Mouse (Mus musculus) left cerebral cortex, postnatal 4 days (tissue): ENCODE data around the gene F930015N05Rik. TPM values are rescaled to one million over a fixed set of nuclear protein-coding genes. Genes with fewer than 3 reads are reported as not detected.

Experiments used
- DNase-seq: peaks from one replicate; pipeline ENCODE4 v3.0.0-alpha.2; 2022
- intact Hi-C: fragments of 180-260 bp; cut with DNase I; formaldehyde crosslinking; loops from one replicate; pipeline ENCODE4 v1.15.1; 2025
- total RNA-seq, 2 experiments: library from RNA; stranded (reverse); gene quantifications; 2 replicates each; pipeline ENCODE4 v1.2.3; 2021

F930015N05Rik gene
- total RNA-seq, 2 experiments from 2014 or later: 0.50 to 0.79 TPM

- DNase-seq: no peak
- intact Hi-C loops: no loop called here
Measured at GRCm38 (mm10) chr11:64386333-64386732, 50.1 kb downstream of the F930015N05Rik start.

Other genes with a start within 250 kb of the F930015N05Rik start
- gene Hs3st3a1, start 1.3 kb downstream of the F930015N05Rik start, total RNA-seq: under 1 TPM; 0.52 to 0.56 TPM